Mouse (Mus musculus): ENCODE results near the gene Isoc2a. TPM values are rescaled to one million over a fixed set of nuclear protein-coding genes. Genes with fewer than 3 reads are reported as not detected.

Gene Isoc2a
- total RNA-seq, 2 experiments from 2014 or later, result 26.9 to 32.6 TPM

DNA sequence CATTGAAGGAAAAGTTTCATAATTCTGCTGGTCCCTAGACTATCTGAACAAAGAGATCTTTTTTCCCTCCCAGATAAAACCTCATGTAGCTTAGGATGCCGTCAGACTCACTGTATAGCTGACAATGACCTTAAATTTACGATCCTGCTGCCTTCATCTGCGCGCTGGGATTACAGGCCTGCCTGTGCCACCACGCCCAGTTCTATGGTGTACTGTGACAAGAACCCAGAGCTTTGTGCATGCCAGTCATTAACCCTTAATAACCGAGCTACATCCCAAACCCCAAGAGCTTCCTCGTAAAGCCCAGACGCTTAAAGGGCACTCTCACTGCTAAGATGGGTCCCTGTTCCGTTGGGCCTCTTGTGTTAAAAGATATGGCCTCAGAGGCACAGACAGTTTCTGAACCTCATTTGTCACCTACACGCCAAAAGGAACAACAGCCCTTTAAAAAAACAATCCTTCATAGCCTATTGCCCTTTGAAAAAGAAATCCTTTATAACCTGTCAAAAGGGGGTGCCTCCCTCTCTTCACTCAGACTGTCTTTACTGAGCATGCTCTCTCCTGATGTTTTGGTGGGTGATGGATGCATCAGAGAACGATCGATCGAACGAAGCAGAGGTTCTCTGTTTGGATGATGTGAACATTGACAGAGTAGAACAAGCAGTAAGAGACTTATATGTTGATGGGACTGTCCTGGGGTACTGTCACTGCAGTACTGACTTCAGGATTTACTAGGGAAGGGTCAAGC, 38.9 kb downstream of the Isoc2a start:
- DNase-seq (ENCODE audit: low spot score), result no peak

GRCm38 (mm10) chr7:4917494-4917893, 40.5 kb downstream of the Isoc2a start:
- no peak for DNase-seq (ENCODE audit: low spot score)

DNA sequence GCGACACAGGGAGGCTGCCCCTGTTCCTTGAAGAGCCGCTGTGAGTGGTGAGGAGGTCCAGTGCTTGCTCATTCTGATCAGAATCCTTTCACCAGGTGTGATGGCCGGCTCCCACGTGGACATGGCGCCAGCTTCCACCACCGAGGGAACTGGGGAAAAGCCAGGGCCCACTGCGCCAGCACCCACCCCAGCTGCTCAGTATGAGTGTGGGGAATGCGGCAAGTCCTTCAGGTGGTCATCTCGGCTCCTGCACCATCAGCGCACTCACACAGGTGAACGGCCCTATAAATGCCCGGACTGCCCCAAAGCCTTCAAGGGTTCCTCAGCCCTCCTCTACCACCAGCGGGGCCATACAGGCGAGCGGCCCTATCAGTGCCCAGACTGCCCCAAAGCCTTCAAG, 41.7 kb downstream of the Isoc2a start:
- no peak for DNase-seq (ENCODE audit: low spot score)

DNA sequence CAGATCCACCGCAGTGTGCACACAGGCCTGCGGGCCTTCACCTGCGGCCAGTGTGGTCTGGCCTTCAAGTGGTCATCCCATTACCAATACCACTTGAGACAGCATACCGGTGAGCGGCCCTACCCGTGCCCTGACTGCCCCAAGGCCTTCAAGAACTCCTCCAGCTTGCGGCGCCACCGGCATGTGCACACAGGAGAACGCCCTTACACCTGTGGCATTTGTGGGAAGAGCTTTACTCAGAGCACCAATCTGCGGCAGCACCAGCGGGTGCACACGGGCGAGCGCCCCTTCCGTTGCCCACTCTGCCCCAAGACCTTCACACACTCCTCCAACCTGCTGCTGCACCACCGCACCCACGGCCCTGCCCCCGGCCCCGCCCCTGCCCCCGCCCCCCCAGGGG, 42.1 kb downstream of the Isoc2a start:
- DNase-seq (ENCODE audit: low spot score), result no peak

- DNase-seq (ENCODE audit: low spot score), result no peak
Observed at GRCm38 (mm10) chr7:4919971-4920370, 43.0 kb downstream of the Isoc2a start.

DNA sequence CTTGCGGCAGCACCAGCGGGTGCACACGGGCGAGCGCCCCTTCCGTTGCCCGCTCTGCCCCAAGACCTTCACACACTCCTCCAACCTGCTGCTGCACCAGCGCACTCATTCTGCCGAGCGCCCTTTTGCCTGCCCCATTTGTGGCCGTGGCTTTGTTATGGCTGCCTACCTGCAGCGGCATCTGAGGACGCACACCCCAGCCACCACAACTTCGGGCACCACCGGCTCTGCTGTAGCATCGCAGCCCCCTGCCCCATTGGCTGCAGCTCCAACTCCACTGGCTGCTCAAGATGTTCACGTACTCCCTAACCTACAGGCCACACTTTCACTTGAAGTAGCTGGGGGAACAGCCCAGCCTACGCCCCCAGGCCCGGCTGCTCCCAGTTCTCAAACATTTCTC, 43.5 kb downstream of the Isoc2a start:
- no peak for DNase-seq (ENCODE audit: low spot score)

- no peak for DNase-seq (ENCODE audit: low spot score)
Observed at GRCm38 (mm10) chr7:4920976-4921823, 44.2 kb downstream of the Isoc2a start.

GRCm38 (mm10) chr7:4921824-4922482, 45.0 kb downstream of the Isoc2a start, which contains the start of gene Nat14:
Gene Nat14 (plus strand): TSS chr7:4922028.
- no peak for DNase-seq (ENCODE audit: low spot score)

GRCm38 (mm10) chr7:4922508-4922907, 45.6 kb downstream of the Isoc2a start:
- peak; percentile 61 for DNase-seq (ENCODE audit: low spot score)

DNA sequence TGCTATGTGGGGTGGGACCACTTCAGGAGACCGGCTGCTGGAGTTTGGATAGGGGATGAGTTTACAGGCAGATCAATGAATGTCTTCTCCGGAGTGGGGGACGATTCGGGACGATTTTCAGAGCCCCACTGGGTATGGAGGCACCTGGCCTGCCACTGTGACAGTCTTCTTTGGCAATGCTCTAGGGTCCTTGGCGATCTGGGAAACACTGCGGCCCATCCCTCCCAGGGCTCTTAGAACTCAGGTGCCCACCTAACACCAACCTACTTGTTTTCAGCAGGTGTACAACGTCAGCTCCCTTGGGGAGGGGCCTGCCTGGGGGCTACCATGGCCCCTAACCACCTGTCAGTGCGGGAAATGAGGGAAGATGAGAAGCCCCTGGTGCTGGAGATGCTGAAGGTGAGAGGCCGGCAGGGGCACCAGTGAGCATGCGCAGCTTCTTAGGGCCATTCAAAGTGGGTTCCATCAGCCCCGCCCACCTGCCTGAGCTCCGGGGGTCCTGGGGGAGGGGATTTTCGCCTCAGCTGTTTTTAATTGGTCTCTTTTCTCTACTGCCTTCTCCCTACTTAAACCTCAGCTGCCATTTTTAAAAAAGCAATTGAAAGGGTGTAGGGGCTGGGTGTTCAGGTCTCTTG, 46.1 kb downstream of the Isoc2a start:
- DNase-seq (ENCODE audit: low spot score), result no peak

DNA sequence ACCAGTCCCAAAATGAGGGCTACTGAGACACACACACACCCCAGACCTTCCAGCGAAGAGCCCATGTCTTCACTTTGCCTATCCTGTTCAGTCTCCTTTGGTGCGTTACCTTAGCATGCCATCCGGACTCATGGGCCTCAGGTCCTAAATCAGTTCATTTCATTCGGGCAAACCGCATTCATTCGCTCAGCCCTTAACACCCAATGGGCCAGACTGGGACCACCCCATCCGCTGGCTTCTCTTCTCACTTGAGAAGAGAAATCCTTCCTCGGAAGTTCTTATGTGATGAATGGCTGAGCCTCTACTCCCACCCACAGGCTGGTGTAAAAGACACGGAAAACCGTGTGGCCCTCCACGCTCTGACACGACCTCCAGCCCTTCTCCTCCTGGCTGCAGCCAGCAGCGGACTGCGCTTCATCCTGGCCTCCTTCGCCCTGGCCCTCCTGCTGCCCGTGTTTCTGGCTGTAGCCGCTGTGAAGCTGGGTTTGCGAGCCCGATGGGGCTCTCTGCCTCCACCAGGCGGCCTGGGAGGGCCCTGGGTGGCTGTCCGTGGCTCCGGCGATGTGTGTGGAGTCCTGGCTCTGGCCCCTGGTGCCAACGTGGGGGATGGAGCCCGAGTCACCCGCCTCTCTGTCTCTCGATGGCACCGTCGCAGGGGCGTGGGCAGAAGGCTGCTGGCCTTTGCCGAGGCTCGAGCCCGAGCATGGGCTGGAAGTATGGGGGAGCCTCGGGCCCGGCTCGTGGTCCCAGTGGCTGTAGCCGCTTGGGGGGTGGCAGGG, 46.8 kb downstream of the Isoc2a start:
- no peak for DNase-seq (ENCODE audit: low spot score)

DNA sequence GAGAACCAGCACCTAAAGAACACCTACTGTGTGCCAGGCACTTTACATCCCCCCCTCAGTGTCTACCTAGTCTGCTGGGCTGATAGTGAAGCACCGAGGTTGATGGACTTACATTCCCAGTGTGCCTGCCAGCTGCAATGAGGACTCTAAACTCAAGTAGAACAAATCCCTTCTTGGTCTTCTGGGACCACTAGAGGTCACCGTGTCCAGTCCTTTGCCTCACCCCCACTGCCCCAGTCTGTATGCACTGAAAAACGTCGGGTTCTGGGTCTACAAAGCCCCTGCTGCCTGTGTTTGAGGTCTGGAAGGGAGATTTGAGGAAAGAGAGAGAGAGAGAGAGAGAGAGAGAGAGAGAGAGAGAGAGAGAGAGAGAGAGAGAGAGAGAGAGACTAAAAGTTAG, 47.5 kb downstream of the Isoc2a start:
- no peak for DNase-seq (ENCODE audit: low spot score)

DNA sequence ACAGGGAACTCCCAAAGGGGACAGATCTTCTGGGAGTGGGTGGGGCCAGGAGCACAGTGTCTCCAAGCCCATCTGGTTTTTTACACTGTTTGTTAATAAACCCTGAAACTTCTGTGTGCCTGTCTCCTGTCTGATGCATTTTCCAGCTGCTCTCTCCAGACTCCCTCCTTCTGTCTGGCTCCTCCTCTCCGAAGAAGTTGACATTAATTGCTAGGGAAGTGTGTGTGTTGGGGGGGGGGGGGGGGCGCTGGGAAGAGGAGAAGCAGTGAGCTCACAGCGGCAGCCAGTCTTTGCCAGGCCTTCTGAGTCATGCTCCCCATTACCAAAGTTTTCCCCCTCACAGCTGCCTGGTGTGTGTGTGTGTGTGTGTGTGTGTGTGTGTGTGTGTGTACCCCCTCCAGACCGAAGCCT, 47.9 kb downstream of the Isoc2a start:
- DNase-seq (ENCODE audit: low spot score), result peak; percentile 72

GRCm38 (mm10) chr7:4925441-4926381, 48.8 kb downstream of the Isoc2a start, which contains the start of gene Ssc5d:
Gene Ssc5d (plus strand): TSS chr7:4925785.
- DNase-seq (ENCODE audit: low spot score), result peak; percentile 59

DNA sequence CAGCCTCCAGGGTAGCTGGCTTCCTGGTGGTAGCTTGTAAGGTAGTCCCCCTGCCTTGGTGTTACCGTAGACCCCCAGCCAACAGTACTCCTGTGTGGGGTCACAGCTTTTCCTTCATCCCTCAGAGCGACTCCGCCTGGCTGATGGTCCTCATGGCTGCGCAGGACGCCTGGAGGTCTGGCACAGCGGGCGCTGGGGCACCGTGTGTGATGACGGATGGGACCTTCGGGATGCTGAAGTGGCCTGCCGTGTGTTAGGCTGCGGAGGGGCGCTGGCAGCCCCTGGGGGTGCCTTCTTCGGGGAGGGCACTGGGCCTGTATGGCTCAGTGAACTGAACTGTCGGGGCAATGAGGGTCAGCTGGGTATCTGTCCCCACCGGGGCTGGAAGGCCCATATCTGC, 49.9 kb downstream of the Isoc2a start:
- DNase-seq (ENCODE audit: low spot score), result no peak

- no peak for DNase-seq (ENCODE audit: low spot score)
Observed at GRCm38 (mm10) chr7:4927711-4928110, 50.8 kb downstream of the Isoc2a start.

DNA sequence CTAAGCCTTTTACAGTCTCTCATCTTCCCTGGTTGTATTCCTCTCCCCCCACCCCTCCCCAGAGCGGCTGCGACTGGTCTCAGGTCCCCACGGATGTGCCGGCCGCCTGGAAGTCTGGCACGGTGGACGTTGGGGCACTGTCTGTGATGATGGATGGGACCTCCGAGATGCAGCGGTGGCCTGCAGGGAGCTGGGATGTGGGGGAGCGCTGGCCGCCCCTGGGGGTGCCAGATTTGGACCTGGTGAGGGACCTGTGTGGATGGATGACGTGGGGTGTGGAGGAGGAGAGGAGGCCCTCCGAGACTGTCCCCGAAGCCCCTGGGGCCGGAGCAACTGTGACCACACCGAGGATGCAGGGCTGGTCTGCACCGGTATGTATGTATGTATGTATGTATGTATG, 51.4 kb downstream of the Isoc2a start:
- no peak for DNase-seq (ENCODE audit: low spot score)

- DNase-seq (ENCODE audit: low spot score), result no peak
Observed at GRCm38 (mm10) chr7:4933103-4933502, 56.1 kb downstream of the Isoc2a start.

- no peak for DNase-seq (ENCODE audit: low spot score)
Observed at GRCm38 (mm10) chr7:4934160-4934914, 57.4 kb downstream of the Isoc2a start.
